Mouse (Mus musculus) frontal cortex, postnatal 25 days (tissue): Measurements from ENCODE around the gene Sox8.
A peak's percentile ranks its signal among the peaks of the same experiment; 100 is the strongest.

ENCODE experiments used
- DNase-seq, 2 experiments: peaks; one replicate each; pipeline ENCODE4 v3.0.0; 2022; ENCODE audit warnings: low spot score in 2 of 2

The Sox8 gene

GRCm38 (mm10) chr17:25579332-25580047 is 9.0 kb upstream of the Sox8 start:
- DNase-seq: peak in 1 of 2 experiments; percentile 15

DNA sequence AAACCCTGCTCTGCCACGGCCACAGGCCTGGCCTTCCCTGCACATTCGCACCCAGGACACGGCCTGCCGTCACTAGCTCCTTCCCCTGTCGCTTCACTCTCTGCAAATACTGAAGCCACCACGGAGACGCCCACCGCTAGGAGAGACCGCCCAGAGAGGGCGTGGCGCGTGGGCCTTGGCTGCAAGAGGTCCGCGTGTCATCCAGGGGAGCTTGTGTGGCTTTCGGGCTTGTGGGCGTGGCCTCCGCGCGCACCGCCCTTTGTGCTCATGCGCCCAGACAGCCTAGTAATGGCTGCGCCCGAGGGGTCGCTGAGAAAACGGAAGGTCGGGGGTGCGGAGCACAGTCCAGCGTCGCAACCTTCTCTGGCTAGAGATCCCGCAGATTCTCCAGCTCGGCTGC is 8.4 kb upstream of the Sox8 start, which contains the start of gene Lmf1:
Lmf1 (plus strand) TSS at position 166 of the 400 bp plus-strand sequence.
- peak; percentile 86 to 92 for DNase-seq

GRCm38 (mm10) chr17:25577702-25578101 is 7.2 kb upstream of the Sox8 start:
- no peak for DNase-seq

GRCm38 (mm10) chr17:25577263-25577662 is 6.8 kb upstream of the Sox8 start:
- no peak for DNase-seq

DNA sequence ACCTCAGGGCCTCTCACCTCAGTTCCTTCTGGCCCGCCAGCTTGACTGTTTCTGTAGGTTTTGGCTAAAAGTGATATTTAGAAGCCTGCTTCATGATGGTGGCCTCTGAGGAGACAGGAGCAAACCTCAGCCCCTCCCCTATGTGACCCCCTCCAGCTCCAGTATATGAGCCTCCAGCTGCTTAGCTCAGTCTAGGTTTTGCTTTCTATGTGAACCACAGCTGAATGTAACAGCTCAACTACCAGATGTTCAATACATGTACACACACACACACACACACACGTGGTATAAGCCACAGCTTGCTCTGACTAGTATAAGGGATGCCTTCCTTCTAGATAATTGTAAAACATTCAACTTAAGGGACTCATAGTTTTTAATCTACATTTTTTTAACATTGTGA is 5.5 kb upstream of the Sox8 start:
- DNase-seq: no peak

GRCm38 (mm10) chr17:25575208-25575971 is 4.9 kb upstream of the Sox8 start:
- DNase-seq: peak in 1 of 2 experiments; percentile 25

DNA sequence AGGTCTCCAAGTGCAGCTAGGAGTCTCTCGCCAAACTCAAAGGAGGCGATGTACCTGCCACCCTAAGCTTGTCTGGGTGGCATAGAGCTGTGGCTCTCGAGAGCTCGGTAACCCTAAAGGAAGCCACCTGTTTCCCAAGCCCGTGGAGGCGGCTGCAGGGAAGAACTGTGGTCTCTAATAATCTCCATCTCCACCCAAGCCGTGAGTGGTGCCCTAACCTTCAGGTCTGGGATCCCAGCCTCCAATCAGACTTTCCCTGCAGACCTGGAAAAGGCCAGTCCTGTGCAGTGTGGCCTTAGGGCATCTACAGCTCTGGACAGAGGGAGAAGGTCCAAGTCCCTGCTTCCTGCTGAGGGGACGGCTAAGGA is 951 bp upstream of the Sox8 start:
- DNase-seq: no peak

- no peak for DNase-seq
These were observed 446 bp downstream of the Sox8 start for GRCm38 (mm10) chr17:25569833-25570647.

DNA sequence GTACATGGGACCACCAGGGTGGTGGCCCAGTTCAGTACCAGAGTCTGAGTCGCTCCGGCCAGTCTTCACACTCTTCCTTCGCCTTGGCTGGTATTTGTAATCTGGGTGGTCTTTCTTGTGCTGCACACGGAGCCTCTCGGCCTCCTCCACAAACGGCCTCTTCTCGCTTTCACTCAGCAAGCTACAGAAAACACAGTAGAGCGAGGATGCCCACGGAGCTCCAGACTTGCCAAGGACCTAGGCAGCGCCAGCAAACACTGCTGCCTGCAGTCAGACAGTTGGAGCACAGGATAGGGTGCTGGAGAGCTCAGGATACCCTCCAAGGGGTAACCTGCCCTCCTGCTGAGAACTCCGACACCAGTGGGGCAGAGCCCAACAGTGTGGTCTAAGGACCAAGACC is 1.6 kb downstream of the Sox8 start:
- DNase-seq: peak in 1 of 2 experiments; percentile 23

GRCm38 (mm10) chr17:25568206-25568605 is 2.3 kb downstream of the Sox8 start:
- peak in 1 of 2 experiments; percentile 38 for DNase-seq

DNA sequence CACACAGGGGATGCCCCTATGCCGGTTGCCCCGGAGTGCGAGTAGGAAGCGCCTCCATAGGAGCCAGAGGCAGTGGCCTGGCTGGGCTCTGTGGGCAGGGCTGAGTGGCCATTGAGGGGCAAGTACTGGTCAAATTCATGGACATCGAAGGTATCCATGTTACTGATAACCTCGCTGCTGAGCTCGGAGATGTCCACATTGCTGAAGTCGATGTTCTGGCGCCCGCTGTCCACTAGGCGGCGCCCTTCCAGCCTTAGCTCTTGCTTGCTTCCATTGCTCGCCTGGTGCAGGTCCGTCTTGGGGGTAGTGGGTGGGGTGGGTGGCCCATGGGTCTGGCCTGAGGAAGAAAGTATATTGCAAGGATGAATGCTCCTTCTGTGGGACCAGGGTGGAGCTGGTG is 2.7 kb downstream of the Sox8 start:
- DNase-seq: peak; percentile 66 to 79

DNA sequence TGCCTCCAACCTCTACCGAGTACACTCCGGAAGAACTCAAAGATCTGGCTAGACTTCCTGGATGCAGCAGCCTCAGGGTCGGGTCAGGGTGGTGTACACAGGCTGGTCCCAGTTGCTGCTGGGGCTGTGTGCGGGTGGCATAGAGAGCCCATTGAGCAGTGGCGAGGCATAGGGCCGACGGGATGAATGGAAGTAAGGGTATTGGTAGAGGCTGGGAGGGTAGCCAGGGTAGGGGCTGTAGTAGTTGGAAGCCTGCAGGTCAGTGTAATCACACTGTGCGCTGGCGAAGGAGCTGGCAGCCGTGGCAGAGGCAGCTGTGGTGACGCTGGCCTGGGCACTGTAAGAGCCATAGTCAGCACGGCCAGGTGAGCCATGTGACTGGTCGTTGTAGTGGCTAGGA is 3.2 kb downstream of the Sox8 start:
- peak in 1 of 2 experiments; percentile 18 for DNase-seq

DNA sequence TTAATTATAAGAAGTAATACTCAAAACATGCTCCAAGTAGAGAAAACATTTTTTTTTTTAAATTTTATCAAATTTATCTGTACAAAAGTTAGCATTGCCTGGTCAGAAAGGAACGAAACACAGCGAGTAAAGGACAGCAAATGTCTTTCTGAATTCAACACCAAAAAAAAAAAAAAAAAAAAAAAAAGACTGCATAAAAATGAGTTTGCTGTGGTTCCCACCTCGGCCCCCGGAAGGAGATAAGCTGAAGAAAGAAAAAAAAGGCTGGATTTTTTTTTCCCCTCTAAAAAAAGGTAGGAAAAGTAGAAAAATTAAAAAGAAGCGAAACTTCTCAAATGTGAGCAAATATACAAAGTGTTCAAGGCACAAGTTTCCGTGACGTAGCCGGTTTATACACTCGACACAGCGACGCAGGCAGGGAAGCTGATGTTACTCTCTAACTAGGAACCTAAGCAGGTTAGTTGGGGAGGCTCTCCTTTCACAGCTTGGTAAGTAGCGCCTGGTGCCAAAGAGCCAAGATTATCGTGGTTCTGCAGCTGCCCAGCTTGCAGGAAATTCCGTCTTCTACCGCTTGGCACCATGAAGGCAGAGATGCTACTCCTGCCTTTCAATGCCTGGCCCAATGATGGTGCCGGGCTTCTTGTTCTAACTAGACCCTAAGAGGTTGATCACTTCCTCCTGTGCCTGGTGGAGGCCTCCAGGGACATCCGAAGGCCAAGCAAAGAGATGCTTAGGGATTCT is 4.5 kb downstream of the Sox8 start:
- DNase-seq: peak in 1 of 2 experiments; percentile 15

- peak in 1 of 2 experiments; percentile 19 for DNase-seq
These were observed 5.2 kb downstream of the Sox8 start for GRCm38 (mm10) chr17:25565244-25565643.

DNA sequence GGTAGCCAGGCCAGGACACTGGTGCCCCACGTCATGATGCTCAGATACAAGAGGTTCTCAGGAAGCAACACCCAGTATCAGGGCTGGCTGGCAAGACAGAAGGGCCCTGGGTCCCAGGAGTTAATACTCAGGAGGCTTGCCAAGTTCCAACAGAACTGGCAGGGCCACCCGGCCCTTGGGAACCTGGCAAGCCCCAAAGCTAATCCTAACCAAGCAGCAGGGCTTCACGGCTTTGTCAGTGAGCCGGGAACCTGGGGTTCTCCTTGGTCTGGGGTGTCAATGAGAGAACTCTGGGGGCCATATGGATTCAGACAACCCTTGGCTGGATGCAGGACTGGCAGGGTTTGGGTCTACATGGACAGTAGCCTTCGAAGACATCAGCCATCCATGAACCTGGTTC is 6.0 kb downstream of the Sox8 start:
- peak in 1 of 2 experiments; percentile 28 for DNase-seq

DNA sequence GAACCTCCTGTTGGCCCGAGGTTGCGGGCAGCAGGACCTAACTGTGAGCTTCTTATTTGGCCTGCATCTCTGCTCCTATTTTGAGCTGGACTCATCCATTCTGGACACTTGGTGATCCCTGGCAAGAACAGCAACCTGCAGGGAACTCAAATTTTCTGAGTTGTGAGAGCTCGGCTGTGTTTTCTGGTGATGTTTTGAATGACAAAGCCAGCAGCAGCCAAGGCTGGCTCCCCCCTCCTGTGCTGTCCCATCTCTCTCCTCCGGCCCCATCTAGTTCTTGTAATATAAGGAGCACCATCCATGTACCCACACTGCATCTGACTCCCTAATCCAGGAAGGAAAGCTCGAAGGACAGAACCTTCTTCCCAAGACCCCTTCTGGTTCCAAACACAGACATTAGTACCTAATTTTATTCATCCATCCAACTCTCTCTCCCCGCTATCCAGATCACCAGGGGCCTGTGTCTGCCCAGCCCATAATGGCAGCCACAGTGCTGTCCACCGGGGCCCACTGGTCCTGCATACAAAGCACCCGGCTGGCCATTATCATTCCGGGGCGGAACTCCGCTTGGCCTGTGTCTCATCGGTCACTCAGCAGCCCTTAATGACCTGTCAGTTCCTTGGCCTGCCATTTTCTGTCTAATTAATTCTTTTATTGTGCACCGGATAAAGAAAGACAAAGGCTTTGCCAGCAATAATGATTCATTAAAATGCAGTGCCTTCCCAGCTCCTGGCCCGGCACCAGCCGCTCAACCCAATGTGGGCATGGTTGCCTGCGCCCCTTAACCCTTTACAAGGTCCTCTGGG is 9.1 kb downstream of the Sox8 start:
- DNase-seq: peak in 1 of 2 experiments; percentile 47

- no peak for DNase-seq
These were observed 9.8 kb downstream of the Sox8 start for GRCm38 (mm10) chr17:25560554-25561222.

DNA sequence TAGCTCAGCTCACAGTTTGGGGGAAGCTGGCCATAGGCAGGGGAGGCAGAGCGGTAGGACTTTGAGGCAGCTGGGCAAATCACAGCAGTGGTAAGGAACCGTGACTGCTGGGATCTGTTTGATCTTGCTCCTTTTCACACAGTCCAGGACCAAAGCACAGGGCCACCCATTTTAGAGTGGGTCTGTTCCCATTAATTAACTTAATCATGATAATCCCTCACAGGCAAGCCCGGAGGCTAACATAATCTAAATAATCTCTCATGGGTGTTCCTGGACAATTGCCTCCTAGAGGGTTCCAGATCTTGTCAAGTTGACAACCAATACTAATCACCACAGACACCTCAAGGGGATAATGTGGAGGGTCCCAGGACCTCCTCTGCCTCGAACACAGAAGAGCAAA is 10.9 kb downstream of the Sox8 start:
- no peak for DNase-seq

DNA sequence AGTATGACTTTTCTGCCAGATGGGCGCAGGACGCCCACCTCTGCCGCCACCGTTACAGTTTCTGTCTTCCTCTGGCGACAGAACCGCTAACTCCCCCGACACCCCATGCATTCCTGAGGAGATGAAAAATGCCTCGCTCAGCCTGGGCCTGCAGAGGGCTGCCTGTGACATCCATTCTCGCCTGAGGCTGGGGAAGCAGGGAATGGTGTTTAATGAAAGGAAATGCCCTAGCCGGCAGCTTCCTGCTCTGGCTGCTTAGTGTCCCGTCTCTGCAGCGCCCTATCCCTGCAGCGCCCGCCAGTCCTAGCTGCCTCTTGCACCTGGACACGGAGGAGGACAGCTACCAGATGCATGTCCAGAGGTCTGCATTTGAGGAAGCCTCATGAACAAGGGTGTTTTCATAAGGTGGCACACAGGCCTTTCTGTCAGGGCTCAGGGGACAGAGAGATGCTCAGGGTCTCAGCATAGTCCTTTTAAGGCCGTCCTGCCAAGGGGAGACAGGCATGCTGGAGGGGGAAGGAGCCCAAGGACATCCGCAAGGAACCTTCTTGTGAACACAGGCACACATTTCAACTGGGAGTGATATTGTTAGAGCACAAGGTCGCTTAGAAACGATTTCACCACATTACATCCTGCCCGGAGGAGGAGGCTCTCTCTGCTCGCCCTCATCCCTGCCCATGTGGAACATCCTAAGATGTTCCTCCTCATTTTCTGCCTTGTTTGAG is 13.7 kb downstream of the Sox8 start:
- DNase-seq: peak in 1 of 2 experiments; percentile 65
